Mouse (Mus musculus): ENCODE results near the gene Scin. TPM values are rescaled to one million over a fixed set of nuclear protein-coding genes. Genes with fewer than 3 reads are reported as not detected.

The Scin gene
- total and polyA plus RNA-seq, 3 experiments = 0.30 TPM; not detected in 2

- Histone ChIP-seq H3K9me3 (replicated peaks) (no peaks in the 10 kb centered on the region), H3K4me3 (ENCODE audit: low read depth, low read length) (peak overlapping the region; percentile 58; the same call in 1 of the 2 replicates), H3K4me1 (ENCODE audit: insufficient read depth, low read depth, low read length) (peaks cover 38% of the 10 kb centered on the region), H3K27me3 (ENCODE audit: insufficient read depth, low read length) (no peaks in the 10 kb centered on the region), H3K36me3 (replicated peaks) (no peaks in the 10 kb centered on the region)
- ATAC-seq (ENCODE audit: extremely low read depth, insufficient number of reproducible peaks, low FRiP score, poor library complexity, severe bottlenecking) = peak; percentile 93
- no peak for TF ChIP-seq CTCF (IDR thresholded peaks at IDR 0.05; ENCODE audit: low read depth, low read length)
- no peak for TF ChIP-seq POLR2AphosphoS5 (IDR thresholded peaks at IDR 0.05; ENCODE audit: insufficient replicate concordance, low read depth, low read length)
- no peak for TF ChIP-seq GATA1 (IDR thresholded peaks at IDR 0.05; ENCODE audit: borderline replicate concordance, low read length)
- peak; percentile 44 for TF ChIP-seq TAL1 (conservative IDR thresholded peaks at IDR 0.05; ENCODE audit: low read depth, low read length)
- TF ChIP-seq GATA2 (IDR thresholded peaks at IDR 0.05; ENCODE audit: borderline replicate concordance, low read depth, low read length) = no peak
- peak; percentile 47 for DNase-seq (ENCODE audit: low spot score)
Measured at GRCm38 (mm10) chr12:40016648-40017460, 117.2 kb downstream of the Scin start.

- no peaks in the 10 kb centered on the region for H3K36me3 ChIP-seq (replicated peaks)
- H3K4me3 ChIP-seq (ENCODE audit: low read depth, low read length) = no peak overlapping the region
- DNase-seq (ENCODE audit: low spot score) (no peak), ATAC-seq (ENCODE audit: extremely low read depth, insufficient number of reproducible peaks, low FRiP score, poor library complexity, severe bottlenecking) (no peak)
- TF ChIP-seq TAL1 (conservative IDR thresholded peaks at IDR 0.05; ENCODE audit: low read depth, low read length) = no peak
- H3K9me3 ChIP-seq (replicated peaks) = no peaks in the 10 kb centered on the region
- 0 out of 2 replicates have a peak, but pooled peaks cover 2% of the 10 kb centered on the region for H3K27me3 ChIP-seq (ENCODE audit: insufficient read depth, low read length)
- H3K4me1 ChIP-seq (ENCODE audit: insufficient read depth, low read depth, low read length) = peaks cover 30% of the 10 kb centered on the region
Measured at GRCm38 (mm10) chr12:40016068-40016467, 118.0 kb downstream of the Scin start.

- Histone ChIP-seq H3K36me3 (replicated peaks) (no peaks in the 10 kb centered on the region), H3K4me3 (ENCODE audit: low read depth, low read length) (no peak overlapping the region), H3K4me1 (ENCODE audit: insufficient read depth, low read depth, low read length) (no peaks in the 10 kb centered on the region), H3K27me3 (ENCODE audit: insufficient read depth, low read length) (peaks cover 3% of the 10 kb centered on the region; the same call in 1 of the 2 replicates), H3K9me3 (replicated peaks) (no peaks in the 10 kb centered on the region)
- DNase-seq (ENCODE audit: low spot score) (no peak), ATAC-seq (ENCODE audit: extremely low read depth, insufficient number of reproducible peaks, low FRiP score, poor library complexity, severe bottlenecking) (no peak)
- no peak for TF ChIP-seq GATA2 (IDR thresholded peaks at IDR 0.05; ENCODE audit: borderline replicate concordance, low read depth, low read length)
- no peak for TF ChIP-seq GATA1 (IDR thresholded peaks at IDR 0.05; ENCODE audit: borderline replicate concordance, low read length)
- TF ChIP-seq TAL1 (conservative IDR thresholded peaks at IDR 0.05; ENCODE audit: low read depth, low read length) = no peak
- no peak for TF ChIP-seq CTCF (IDR thresholded peaks at IDR 0.05; ENCODE audit: low read depth, low read length)
Measured at GRCm38 (mm10) chr12:40009866-40010265, 124.2 kb downstream of the Scin start.

Other genes starting within 250 kb of the Scin start
- gene Arl4a, start 96.2 kb downstream of the Scin start, total RNA-seq (2014; fragmentation: Nextera tagmentation) = 96.3 and 122 TPM in 2 replicates
- gene Arl4a, start 96.2 kb downstream of the Scin start, total RNA-seq (2017) = 68.4 and 77.0 TPM in 2 replicates
- 88.6 and 94.5 TPM in 2 replicates for gene Arl4a, start 96.2 kb downstream of the Scin start, polyA plus RNA-seq (2012)
- not detected in 2 replicates for gene Lsmem1, start 65.3 kb upstream of the Scin start, total RNA-seq (2014; fragmentation: Nextera tagmentation)
- 0.23 and 0.44 TPM in 2 replicates for gene Lsmem1, start 65.3 kb upstream of the Scin start, total RNA-seq (2017)
- not detected in 2 replicates for gene Lsmem1, start 65.3 kb upstream of the Scin start, polyA plus RNA-seq (2012)
- gene Ifrd1, start 114.3 kb upstream of the Scin start, total RNA-seq (2014; fragmentation: Nextera tagmentation) = 151 and 234 TPM in 2 replicates
- gene Ifrd1, start 114.3 kb upstream of the Scin start, total RNA-seq (2017) = 186 and 190 TPM in 2 replicates
- gene Ifrd1, start 114.3 kb upstream of the Scin start, polyA plus RNA-seq (2012) = 86.6 and 129 TPM in 2 replicates